Mouse (Mus musculus): ENCODE results near the gene Tectb.
A peak's percentile ranks its signal among the peaks of the same experiment; 100 is the strongest.
"Not testable (repeated sequence)": the region's sequence is repeated elsewhere in the genome, so short reads cannot be mapped to it uniquely, and the experiment has no call there.

Gene Tectb

DNA sequence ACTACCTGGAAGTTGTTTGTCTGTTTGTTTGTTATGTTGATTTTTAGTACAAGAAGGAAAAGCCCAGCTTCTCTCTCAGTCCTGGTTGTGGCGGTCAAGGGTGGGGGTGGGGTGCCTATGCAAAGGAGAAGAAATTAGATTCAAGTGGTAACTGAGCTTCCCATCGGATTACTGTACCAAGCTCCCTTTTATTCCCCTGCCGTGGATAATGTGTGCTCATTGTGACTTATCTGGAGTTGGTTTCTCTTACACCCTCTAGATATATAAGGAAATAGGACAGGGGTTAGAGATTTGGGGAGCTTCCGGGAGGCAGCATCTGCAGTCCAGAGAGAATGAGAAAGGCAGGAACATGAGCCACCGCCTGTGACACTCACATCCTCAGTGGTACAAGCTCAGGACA, at the start of gene Tectb:
Tectb (plus strand) TSS at position 301 of the 400 bp plus-strand sequence.
- no peak for DNase-seq (ENCODE audit: low spot score in 2 of 2)

DNA sequence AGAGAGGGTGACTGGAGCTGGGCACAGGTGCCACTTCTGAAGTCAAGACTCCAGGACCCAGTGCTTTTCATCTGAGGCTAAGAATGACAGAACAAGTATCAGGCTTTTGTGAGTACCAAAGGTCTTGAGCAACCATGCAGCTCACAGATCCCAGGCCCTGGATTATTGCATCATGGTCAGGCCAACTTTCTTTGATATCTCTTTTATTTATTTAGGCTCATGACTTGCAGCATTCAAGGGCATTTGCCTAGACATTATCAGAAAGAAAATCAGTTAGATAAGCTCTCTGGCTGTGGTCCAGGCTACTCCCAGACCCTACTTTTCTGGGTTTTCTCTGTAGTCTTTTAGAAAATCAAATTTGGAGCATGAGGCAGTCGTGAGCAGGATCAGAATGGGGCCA, 48.8 kb upstream of the Tectb start:
- no peak for DNase-seq (ENCODE audit: low spot score in 2 of 2)

DNA sequence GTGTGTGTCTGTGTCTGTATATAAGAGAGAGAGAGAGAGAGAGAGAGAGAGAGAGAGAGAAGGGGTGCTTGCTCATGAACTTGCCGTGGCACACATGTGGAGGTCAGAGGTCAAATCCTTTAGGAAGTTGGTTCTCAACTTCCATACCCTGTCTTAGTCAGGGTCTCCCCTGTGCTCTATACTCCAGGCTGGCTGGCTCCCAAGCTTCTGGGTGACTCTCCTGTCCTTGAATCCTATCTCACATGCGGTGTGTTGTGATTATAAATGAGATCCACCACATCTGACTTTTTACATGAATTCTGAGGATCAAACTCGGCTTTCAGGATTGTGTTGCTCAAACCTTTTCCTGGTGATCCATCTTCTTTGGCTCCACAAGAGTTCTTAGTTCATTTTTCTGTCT, 48.1 kb upstream of the Tectb start:
- DNase-seq (ENCODE audit: low spot score in 2 of 2), result no peak

- no peak for DNase-seq (ENCODE audit: low spot score in 2 of 2)
These were observed 46.0 kb upstream of the Tectb start for GRCm38 (mm10) chr19:55134521-55134920.

DNA sequence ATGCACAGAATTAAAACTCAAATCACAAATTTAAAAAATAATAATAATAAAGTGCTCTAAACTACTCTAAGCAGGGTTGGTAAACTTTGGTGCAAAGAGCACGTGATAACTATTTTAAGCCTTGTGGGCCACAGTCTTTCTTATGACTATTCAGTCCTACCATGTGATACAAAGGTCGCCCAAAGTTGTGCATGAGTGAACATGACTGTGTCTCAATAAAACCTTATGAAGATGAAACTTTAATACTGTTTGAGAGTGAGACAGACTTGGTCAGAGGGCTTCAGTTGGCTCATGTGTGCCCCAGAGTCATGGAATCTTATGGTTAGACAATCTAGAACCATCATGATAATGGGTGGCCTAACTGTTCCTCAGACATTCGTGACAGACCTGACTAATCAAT, 44.6 kb upstream of the Tectb start:
- no peak for DNase-seq (ENCODE audit: low spot score in 2 of 2)

DNA sequence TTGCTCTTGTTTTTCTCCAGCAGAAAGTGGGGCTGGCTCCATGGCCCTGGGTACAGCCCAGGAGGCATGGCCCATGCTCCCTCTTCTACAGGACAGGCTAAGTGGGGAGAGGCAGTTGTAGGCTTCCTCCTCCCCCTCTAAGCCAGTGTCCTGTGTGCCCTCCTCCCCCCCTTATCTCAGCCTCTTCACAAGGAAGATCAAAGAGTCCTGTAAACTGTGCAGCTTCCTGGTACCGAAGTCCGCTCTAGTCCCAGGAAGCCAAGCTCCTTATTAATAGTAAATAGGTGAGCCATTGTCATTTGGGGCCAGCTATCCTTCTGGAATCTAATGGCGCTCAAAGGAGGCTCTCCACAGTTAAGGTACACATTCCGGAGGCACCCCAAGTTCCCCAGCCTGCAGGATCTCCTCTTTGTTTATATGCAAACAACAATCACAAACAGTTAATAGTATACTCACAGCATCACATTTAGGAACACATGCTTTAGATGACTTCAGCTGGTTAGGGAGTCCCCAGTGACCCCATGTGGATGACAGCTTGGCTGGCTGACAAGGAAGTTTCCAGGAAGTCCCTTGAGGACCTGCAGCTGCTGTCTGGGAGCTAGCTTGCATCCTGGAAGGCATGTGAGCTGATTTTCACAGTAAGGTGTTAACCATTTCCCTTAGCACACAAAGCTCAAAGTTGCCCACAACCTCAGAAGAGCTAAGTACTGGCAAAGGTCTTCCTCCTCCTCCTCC, 43.7 kb upstream of the Tectb start:
- DNase-seq (ENCODE audit: low spot score in 2 of 2), result peak; percentile 65 to 76

- peak; percentile 30 to 46 for DNase-seq (ENCODE audit: low spot score in 2 of 2)
These were observed 42.6 kb upstream of the Tectb start for GRCm38 (mm10) chr19:55137884-55138283.

DNA sequence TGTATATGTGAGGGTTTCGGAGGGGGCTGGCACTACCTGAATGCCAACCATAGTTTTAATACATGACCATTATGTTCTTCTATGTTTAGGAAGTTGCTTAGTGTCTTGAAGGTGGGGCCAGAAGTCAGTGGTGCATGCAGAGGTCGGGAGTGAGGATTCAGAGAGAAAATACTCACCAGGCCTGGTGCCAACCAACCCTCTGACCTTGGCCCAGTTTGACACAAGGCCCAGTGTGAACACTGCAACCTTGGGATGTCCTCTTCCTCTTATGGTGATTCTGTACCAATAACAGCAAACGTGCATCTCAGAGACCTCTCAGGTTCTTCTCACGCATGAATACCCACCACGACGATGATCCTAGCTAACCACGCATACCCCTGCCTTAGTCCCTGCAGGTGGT, 42.0 kb upstream of the Tectb start:
- DNase-seq (ENCODE audit: low spot score in 2 of 2), result no peak

DNA sequence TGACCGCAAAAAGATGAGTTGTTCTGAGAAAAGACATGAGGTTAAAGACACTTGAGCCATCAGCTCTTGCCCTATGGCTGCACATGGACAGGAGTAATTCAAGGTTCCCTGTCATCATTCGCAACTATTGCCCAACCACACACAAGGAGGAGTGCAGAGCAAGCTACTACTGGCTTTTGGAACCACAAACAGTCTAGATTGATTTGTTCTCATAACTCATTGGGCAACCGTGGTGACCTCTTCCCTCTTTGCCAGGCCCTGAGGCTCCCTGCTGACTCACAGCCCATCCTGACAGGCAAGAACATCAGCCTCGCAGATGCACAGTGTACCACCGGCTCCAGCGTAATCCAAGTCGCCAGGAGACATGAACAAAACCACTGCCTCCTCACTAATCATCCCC, 41.2 kb upstream of the Tectb start:
- DNase-seq (ENCODE audit: low spot score in 2 of 2), result no peak

- DNase-seq (ENCODE audit: low spot score in 2 of 2), result no peak
These were observed 36.9 kb upstream of the Tectb start for GRCm38 (mm10) chr19:55143391-55144300.

DNA sequence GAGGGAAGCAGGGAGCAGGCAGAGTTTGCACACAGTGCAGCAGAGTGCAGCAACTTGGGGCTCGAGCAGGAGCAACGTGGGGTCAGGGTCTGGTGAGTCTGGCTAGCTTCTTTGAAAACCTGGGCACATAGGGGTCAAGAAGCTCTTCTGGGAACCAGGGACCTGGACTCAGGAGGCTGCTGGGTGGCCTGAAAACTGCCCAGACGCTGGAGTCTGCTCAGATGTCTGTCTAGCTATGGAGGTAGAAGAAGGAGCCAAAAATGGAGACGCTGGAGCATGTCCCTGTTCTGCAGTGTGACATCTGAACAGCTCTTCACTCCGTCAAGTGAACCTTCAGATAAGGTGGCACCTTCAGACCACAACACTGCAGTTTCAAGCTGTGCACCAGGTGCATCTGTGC, 35.8 kb upstream of the Tectb start:
- DNase-seq (ENCODE audit: low spot score in 2 of 2), result no peak

- DNase-seq (ENCODE audit: low spot score in 2 of 2), result no peak
These were observed 35.4 kb upstream of the Tectb start for GRCm38 (mm10) chr19:55145136-55145535.

DNA sequence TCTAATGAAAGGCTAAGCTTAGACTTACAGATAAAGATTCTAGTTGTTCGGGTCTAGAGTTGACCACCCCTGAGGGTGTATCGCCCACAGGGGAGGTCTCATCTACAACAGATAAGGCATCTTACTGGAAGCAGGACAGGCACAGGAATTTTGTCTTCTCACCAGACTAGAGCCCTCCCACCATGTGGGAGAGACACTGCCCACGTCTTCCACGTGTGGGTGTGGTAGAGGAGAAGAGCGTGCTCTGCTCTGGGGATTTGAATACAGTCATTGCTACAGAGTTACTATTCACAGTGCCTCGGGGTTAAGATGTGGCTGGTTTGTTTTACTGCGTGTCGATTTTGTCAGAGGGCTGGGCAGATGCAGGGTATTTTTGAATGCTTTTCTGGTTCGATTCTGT, 33.0 kb upstream of the Tectb start:
- no peak for DNase-seq (ENCODE audit: low spot score in 2 of 2)

- no peak for DNase-seq (ENCODE audit: low spot score in 2 of 2)
These were observed 32.4 kb upstream of the Tectb start for GRCm38 (mm10) chr19:55148109-55148508.

GRCm38 (mm10) chr19:55149646-55150045, 30.9 kb upstream of the Tectb start:
- no peak for DNase-seq (ENCODE audit: low spot score in 2 of 2)

DNA sequence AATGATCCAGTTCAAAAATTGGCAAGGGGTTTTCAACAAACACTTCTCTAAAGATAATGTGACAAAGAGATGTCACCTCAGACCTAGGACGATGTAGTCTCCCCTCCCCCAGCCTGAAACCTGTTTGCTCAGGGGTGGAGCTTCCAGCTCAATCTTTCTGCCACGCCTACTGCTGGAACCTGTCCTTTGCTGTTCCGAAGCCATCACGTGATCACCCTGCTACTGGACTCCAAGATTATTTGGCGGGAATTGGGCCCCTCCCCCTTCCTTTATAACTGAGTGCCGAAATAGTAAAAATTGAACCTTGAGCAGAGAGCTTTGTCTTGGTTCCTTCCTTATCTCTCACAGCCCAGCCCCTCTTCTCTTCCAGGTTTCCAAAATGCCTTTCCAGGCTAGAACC, 28.3 kb upstream of the Tectb start:
- DNase-seq (ENCODE audit: low spot score in 2 of 2), result not testable (repeated sequence)

DNA sequence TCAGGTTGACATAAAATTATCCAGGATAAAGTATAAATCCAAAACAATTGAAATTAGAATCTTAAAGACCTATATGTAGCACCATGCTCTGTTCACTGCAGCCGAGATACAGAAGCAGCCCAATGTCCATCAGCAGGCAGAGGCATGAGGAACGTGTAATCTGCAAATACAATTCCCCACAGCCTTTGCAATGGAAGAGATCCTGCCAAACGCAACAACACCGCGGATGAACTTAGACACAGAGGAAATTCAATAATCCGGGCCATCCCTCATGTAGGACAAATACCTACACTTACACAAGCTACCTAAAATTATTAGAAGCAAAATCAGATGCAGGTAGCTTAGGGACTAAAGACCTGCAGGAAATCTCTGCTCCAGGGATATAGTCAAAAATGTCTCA, 27.6 kb upstream of the Tectb start:
- DNase-seq (ENCODE audit: low spot score in 2 of 2), result no peak

DNA sequence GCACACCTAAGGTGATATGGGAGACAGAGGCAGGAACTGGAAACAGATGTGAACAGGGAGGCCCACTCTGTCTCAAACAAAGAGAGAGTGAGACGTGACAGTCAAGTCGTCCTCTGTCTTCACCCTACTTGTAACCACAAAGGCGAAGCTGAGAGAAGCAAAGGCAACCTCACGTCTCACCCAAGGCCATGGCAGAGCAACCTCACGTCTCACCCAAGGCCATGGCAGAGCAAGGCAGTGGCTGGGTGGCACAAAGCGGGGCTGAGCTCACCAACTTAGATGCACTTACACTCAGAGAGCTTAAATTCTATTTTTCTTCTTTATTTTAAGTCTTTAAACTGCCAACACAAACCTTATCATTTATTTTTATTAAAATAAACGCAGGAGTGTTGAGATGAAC, 23.5 kb upstream of the Tectb start:
- no peak for DNase-seq (ENCODE audit: low spot score in 2 of 2)

- DNase-seq (ENCODE audit: low spot score in 2 of 2), result no peak
These were observed 21.9 kb upstream of the Tectb start for GRCm38 (mm10) chr19:55158606-55159005.

DNA sequence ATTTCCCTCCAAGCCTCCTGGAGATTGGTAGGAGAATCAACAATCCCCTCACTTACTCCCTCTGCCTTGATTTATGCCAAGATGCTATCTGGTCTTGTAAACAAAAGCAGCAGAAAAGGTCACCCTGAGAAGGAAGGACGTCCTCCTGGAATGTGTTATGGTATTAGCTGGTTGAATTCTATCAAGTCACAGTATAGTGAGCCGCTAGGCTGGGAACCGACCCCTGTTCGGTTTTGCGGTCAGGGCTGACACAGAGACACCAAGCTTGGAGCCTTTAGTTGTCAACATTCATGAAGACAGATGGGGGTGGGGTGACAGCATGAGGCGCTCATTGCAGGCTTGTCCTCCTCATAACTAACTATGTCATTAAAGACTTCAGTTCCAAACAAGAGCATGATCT, 20.7 kb upstream of the Tectb start:
- no peak for DNase-seq (ENCODE audit: low spot score in 2 of 2)

DNA sequence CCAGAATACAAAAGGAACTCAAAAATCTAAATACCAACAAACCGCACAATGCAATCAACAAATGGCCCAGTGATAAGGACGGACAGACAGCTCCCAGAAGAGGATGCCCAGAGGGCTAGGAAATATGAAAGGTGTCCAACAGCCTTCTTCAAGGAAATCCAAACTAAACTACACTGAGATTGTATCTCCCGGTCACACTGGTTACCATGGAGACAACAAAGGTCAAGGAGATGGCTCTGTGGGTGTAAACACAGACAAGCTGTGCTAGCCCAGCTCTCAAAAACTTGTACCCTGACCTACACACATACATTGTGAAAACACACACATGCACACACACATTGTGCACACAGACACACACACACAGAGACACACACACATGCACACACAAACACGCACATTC, 18.3 kb upstream of the Tectb start:
- no peak for DNase-seq (ENCODE audit: low spot score in 2 of 2)

DNA sequence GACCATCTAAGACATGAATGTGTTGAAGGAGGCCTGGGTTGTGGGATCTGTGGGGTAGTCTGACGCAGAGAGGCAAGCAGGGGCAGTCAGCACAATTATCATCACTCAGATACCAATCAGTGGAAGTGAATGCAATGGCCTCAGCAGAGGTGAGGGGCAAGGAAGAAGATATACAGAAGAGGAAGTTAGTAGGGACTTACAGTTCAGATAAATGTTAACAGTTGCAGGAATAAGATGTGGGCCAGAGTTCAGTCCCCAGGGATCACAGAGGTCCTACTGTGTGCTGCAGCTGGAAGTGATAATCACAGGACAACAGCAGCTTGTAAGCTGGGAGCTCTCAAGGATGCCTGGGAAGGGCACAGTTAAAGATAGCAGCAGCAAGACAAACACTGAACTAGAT, 16.4 kb upstream of the Tectb start:
- no peak for DNase-seq (ENCODE audit: low spot score in 2 of 2)

GRCm38 (mm10) chr19:55165183-55165865, 15.2 kb upstream of the Tectb start:
- no peak for DNase-seq (ENCODE audit: low spot score in 2 of 2)

All from heart, adult 9 months (tissue).